Mouse (Mus musculus) urinary bladder, adult 2 months (tissue): ENCODE data around the gene Ptpn5. TPM values are rescaled to one million over a fixed set of nuclear protein-coding genes. Genes with fewer than 3 reads are reported as not detected.

Experiments
- DNase-seq: peaks from one replicate; pipeline ENCODE4 v3.0.0; 2022; ENCODE audit warnings: low spot score
- polyA plus RNA-seq: library from polyadenylated mRNA; depleted of rRNA; stranded (reverse); fragments of >200 nt; gene quantifications from 2 replicates; pipeline ENCODE4 v1.2.3, GENCODE M21; 2012; rRNA removed

Ptpn5 gene
- polyA plus RNA-seq = 0.08 and 0.24 TPM in 2 replicates

- no peak for DNase-seq
These were observed at the start of gene Ptpn5 for GRCm38 (mm10) chr7:47133331-47133730. TSS of gene Ptpn5 (minus strand) at chr7:47133684.

- no peak for DNase-seq
These were observed 37.3 kb upstream of the Ptpn5 start for GRCm38 (mm10) chr7:47170814-47171213.

GRCm38 (mm10) chr7:47165028-47165427, 31.5 kb upstream of the Ptpn5 start:
- no peak for DNase-seq

- no peak for DNase-seq
These were observed 29.7 kb upstream of the Ptpn5 start for GRCm38 (mm10) chr7:47163203-47163602.

- no peak for DNase-seq
These were observed 25.0 kb upstream of the Ptpn5 start for GRCm38 (mm10) chr7:47158451-47158850.

- no peak for DNase-seq
These were observed 24.3 kb upstream of the Ptpn5 start for GRCm38 (mm10) chr7:47157743-47158142.

GRCm38 (mm10) chr7:47155849-47156248, 22.4 kb upstream of the Ptpn5 start:
- no peak for DNase-seq

GRCm38 (mm10) chr7:47155396-47155795, 21.9 kb upstream of the Ptpn5 start:
- no peak for DNase-seq

- no peak for DNase-seq
These were observed 17.1 kb upstream of the Ptpn5 start for GRCm38 (mm10) chr7:47150420-47151061.

- DNase-seq = no peak
These were observed 14.8 kb upstream of the Ptpn5 start for GRCm38 (mm10) chr7:47148298-47148697.

- DNase-seq = no peak
These were observed 12.7 kb upstream of the Ptpn5 start for GRCm38 (mm10) chr7:47146034-47146812.

GRCm38 (mm10) chr7:47144299-47144698, 10.8 kb upstream of the Ptpn5 start:
- no peak for DNase-seq

GRCm38 (mm10) chr7:47139823-47140325, 6.4 kb upstream of the Ptpn5 start:
- DNase-seq = no peak

GRCm38 (mm10) chr7:47134570-47134969, 1.1 kb upstream of the Ptpn5 start:
- no peak for DNase-seq

- DNase-seq = no peak
These were observed 588 bp downstream of the Ptpn5 start for GRCm38 (mm10) chr7:47132931-47133260.

GRCm38 (mm10) chr7:47132180-47132930, 1.1 kb downstream of the Ptpn5 start:
- DNase-seq = no peak

- no peak for DNase-seq
These were observed 1.7 kb downstream of the Ptpn5 start for GRCm38 (mm10) chr7:47131840-47132179.

GRCm38 (mm10) chr7:47131258-47131657, 2.2 kb downstream of the Ptpn5 start:
- DNase-seq = no peak

GRCm38 (mm10) chr7:47122026-47122425, 11.5 kb downstream of the Ptpn5 start:
- no peak for DNase-seq

GRCm38 (mm10) chr7:47116666-47117065, 16.8 kb downstream of the Ptpn5 start:
- DNase-seq = no peak

GRCm38 (mm10) chr7:47115491-47115890, 18.0 kb downstream of the Ptpn5 start:
- DNase-seq = no peak

- DNase-seq = no peak
These were observed 20.1 kb downstream of the Ptpn5 start for GRCm38 (mm10) chr7:47113383-47113782.

- no peak for DNase-seq
These were observed 21.4 kb downstream of the Ptpn5 start for GRCm38 (mm10) chr7:47112036-47112435.
